Mouse (Mus musculus) frontal cortex, postnatal 14 days (tissue): ENCODE data around the gene Scd3.
"Not testable (repeated sequence)": the region's sequence is repeated elsewhere in the genome, so short reads cannot be mapped to it uniquely, and the experiment has no call there.

ENCODE experiments used
- DNase-seq, 2 experiments: peaks; one replicate each; pipeline ENCODE4 v3.0.0; 2022; ENCODE audit warnings: low spot score in 2 of 2

The Scd3 gene

DNA sequence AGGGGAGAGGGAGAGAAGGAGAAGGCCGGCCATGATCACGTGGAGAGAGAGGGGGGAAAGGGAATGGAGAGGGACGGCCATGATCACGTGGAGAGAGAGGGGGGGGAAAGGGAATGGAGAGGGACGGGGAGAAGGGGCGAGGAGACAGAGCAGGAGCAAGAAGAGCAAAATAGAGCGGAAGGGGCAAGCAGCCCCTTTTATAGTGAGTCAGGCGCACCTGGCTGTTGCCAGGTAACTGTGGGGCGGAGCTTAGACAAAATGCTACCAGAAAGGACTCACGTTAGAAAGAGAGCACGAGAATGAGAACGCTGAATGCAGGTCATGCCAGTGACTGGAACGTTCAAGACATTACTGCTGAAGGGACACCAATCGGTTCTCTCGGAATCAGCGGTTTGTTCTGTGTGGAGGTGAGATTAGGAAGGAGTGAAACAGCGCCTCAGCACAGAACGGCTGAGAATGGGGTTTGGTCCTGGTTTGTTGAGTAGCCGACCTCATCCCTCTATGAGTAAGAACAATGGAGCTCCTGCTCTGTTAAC is 34.5 kb downstream of the Scd3 start:
- no peak for DNase-seq

DNA sequence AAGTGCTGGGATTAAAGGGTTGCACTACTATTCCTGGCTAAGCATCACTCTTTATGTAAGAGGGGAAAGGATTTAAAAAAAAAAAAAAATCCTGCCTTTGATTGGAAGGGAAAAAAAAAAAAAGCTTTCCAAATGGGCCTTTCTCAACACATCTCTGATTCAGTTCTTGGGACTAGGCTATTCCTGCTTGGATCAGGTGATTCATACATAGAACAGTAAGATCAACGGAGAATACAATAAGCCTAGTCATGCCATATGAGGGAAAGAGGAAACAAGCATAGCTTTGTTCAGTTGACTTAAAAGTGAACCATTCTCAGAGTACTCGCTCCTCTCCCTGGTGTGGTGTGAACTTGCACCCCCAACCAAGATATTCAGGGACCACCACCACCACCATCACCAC is 35.8 kb downstream of the Scd3 start:
- no peak for DNase-seq

- DNase-seq = no peak
Measured at GRCm38 (mm10) chr19:44245761-44246171, 42.7 kb downstream of the Scd3 start.

GRCm38 (mm10) chr19:44246341-44246911 is 43.4 kb downstream of the Scd3 start:
- no peak for DNase-seq

DNA sequence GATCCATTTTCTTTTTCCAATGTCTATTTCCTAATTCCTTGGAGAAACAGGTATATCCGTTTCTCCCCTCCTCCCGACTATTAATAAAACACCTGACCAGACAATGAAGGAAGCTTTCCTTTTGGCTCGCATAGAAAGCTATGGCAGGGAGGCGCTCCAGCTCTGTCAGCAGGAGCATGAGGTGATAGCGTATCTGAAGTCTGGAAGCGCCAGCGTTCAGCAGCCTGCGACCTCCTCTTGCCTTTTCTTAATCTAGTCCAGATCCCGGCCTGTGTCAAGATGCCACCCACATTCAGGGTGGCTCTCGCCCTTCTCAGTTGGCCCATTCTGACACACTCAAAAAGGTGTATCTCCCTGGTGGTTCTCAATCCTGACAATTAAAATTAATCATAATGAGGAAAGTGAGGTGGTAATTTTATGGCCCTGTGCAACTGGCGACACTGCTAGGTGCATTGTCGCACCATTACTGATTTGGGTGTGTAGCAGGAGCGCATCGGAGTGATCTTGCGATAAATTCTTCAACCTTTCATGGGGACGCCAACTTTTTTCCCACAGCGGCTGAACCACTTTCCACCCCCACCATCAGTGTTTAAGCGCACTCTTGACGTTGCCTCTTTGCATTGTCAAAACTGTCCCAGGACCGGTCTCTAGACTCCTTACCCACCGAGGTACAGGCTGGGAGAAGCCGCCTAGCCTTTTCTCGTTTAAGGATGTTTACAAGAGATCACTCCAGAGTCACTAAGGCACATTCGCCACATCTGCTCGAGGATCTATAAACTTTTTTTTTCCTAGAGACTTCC is 44.4 kb downstream of the Scd3 start:
- DNase-seq = no peak

- DNase-seq = peak; percentile 88 to 92
Measured at GRCm38 (mm10) chr19:44248081-44248853, 45.2 kb downstream of the Scd3 start.

- no peak for DNase-seq
Measured at GRCm38 (mm10) chr19:44248854-44249351, 45.8 kb downstream of the Scd3 start.

DNA sequence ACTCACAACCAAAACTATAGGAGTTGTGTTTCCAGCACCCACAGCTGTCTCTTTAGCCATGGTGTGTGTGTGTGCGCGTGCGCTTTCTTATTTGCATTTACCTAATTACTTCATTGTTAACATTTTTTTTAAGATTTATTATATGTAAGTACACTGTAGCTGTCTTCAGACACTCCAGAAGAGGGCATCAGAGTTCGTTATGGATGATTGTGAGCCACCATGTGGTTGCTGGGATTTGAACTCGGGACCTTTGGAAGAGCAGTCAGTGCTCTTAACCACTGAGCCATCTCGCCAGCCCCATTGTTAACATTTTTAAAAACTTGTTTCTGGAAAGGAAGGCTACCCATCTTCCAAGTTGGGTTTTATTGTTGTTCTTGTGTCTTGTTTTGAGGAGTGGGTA is 48.1 kb downstream of the Scd3 start:
- not testable (repeated sequence) for DNase-seq

- DNase-seq = no peak
Measured at GRCm38 (mm10) chr19:44251936-44252558, 49.0 kb downstream of the Scd3 start.

DNA sequence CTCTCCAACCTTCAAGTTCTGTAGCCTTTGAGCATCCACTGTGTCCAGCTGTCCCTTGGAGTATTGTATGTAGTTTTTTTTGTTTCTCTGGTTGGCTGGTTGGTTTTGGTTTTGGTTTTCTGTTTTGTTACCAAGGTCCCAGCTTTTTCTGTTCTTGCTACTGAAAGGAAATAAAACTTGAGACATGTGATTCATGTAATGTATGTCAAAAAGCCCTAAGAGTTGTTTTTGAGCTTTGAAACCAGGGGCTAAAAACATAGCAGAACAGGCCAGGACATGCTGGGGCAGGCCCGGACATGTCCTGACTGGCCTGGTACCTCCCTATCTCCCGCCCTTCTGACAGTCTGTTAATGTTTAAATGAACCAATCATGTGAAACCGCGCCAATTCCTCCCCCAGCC is 51.0 kb downstream of the Scd3 start:
- not testable (repeated sequence) for DNase-seq

GRCm38 (mm10) chr19:44257377-44257966 is 54.4 kb downstream of the Scd3 start:
- DNase-seq = no peak

DNA sequence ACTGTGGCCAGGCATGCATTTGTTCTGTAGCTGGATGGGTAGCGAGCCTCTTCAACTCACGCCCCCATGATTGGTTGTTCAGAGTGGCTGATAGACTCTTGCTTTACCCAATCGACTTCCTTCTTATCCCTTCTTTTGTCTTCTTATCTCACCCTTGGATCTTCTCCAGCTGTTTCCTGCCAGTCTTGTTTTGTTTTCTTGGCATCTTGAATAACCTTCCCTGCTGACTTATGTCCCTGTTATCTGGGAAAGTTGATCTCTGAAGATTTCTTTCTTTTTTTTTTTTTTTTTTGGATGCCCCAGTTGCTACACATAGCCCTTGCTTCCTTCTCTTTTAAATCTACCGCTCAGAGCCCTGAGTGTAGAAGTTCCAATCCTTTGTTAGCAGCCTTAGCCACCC is 56.4 kb downstream of the Scd3 start:
- no peak for DNase-seq

DNA sequence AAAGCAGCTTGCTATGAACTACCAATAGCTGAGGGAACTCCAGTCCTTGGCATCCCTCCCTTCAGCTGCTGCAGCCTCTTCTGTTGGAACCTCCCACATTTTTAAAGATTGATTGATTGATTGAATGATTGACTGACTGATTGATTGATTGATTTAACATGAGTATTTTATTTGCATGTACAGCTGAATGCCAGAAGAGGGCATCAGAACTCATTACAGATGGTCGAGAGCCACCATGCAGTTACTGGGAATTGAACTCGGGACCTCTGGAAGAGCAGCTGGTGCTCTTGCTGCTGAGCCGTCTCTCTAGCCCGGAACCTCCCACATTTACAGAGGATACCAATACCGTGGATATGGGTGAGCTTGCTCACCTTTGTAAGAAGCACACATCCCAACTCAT is 57.4 kb downstream of the Scd3 start:
- no peak for DNase-seq

GRCm38 (mm10) chr19:44261774-44262173 is 58.7 kb downstream of the Scd3 start:
- DNase-seq = no peak

GRCm38 (mm10) chr19:44263581-44263980 is 60.5 kb downstream of the Scd3 start:
- DNase-seq = no peak

DNA sequence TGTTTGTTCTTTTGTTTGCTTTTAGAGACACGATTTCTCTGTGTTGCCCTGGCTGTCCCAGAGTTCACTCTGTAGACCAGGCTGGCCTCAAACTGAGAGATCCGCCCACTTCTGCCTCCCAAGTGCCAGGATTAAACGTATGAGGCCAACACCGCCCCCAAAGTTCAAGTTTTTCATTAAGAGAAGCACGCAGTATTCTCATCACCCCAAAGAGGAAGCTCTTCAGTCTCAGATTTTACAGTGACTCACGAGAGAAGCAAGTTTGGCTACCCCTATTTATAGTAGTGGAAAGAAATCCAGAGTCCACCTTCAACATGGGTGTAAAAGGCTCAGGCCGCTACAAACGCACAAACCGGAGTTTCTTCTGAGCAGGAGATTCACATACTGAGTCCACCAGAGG is 61.2 kb downstream of the Scd3 start:
- no peak for DNase-seq

DNA sequence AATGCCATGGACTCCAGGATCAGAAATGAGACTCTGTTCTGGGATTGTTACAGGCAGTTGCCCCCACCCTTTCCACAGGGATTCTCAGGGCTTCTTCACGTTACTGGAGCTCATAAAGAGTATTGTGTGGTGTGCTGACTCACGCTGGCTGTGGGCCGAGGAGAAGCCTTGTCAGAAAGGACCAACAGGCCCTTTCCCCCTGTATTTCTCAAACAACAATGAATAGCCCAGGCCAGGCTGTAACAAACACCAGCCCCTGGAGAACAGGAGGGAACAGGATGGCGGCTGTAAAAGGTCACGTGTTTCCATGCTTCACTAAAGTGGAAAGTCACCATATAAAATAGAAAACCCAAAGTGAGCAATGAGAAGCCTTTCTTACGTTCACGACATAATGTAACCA is 62.2 kb downstream of the Scd3 start:
- no peak for DNase-seq

DNA sequence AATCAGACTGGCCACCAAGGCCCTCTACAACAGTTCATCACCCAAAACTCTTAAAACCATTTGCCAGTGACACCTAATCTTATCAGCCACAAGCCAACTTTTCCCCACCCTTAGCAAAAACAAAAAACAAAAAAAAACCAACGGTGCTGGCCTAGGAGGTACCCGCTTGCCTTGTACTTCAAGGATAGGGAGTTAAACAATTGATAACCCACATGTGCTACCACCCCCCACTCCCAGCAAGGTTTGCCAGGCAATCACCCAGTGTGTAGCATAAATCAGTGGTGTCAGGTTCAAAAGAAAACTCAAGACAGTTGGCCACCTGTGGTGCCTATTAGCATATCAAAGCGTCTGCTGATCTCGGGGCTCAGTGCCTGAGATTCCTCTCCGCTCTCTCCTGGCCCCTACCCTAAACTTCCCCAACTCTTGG is 62.9 kb downstream of the Scd3 start:
- DNase-seq = no peak

DNA sequence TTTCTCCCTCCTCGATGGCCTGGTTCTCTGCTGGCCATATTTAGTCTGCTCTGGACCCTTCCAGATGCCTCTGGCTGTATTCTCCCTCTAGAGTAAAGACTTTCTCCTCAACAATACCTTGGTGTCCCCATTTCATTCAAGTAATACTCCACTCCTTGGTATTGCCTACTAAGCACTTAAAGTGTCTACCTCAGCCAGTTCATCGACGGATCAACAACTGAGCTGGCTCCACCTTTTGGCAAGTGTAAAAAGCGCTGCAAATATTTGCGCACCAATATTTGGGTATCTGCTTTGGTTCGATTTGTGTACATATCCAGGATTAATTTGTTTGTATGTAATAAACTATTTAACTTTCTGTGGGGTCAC is 63.4 kb downstream of the Scd3 start:
- DNase-seq = no peak

- peak; percentile 83 to 84 for DNase-seq
Measured at GRCm38 (mm10) chr19:44266824-44267498, 63.9 kb downstream of the Scd3 start.

GRCm38 (mm10) chr19:44267499-44268002 is 64.5 kb downstream of the Scd3 start:
- no peak for DNase-seq
